Mouse (Mus musculus) lung, adult 2 months (tissue): ENCODE data around the gene Uqcrc2. TPM values are rescaled to one million over a fixed set of nuclear protein-coding genes. Genes with fewer than 3 reads are reported as not detected.

Experiments used
- DNase-seq: peaks from one replicate; pipeline ENCODE4 v3.0.0; 2022
- H3K4me1 ChIP-seq: fragments of 200-500 bp; 2 replicates; pipeline ENCODE4 v1.6.1; 2011; ENCODE audit warnings: low read length; ENCODE audit not compliant: control insufficient read depth, insufficient read depth
- H3K4me3 ChIP-seq: fragments of 200-500 bp; replicated peaks from 2 replicates; pipeline ENCODE3; 2011; ENCODE audit warnings: low read depth, mild to moderate bottlenecking, control low read depth, low read length; ENCODE audit errors: extremely low read depth
- CTCF ChIP-seq: fragments of 200-500 bp; IDR thresholded peaks from 2 replicates; pipeline ENCODE4 v1.5.1; 2011; ENCODE audit warnings: mild to moderate bottlenecking, low read length, control low read depth; ENCODE audit not compliant: insufficient read depth
- POLR2A ChIP-seq: fragments of 200-500 bp; IDR thresholded peaks from 2 replicates; pipeline ENCODE4 v1.6.1; 2011; ENCODE audit warnings: low read depth, mild to moderate bottlenecking, control low read depth, low read length, borderline replicate concordance; ENCODE audit errors: extremely low read depth
- WGBS: fragments of 180-500 bp; shearing (Covaris S2); methylation state at CpG from one replicate; pipeline ENCODE4 v1.1.7; 2018; 5-methylcytosine and 5-hydroxymethylcytosine counted together
- polyA plus RNA-seq: library from polyadenylated mRNA; depleted of rRNA; stranded (reverse); fragments of >200 nt; gene quantifications from 2 replicates; pipeline ENCODE4 v1.2.3, GENCODE M21; 2012; rRNA removed

The Uqcrc2 gene
- polyA plus RNA-seq, 1 experiment = 53.0 TPM

DNA sequence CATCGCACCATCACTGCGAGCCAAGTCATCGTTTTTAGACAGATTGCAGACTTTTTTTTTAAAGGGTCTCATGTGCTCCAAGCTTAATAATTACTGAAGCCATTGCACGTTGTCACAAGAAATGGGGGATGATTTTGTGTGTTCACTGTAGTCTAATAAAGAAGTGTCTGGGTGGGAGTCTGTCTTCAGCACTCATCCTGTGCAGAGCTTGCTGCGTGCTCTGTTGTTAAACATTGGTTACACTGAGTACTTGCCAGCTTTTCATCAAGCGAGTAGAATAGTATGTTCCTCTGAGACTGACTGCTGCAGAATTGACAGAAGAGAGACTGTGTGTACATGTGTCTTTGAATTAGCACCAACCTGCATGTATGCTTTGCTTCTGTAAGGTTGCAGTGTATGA is 50.3 kb downstream of the Uqcrc2 start:
- TF ChIP-seq CTCF (no peak), POLR2A (no peak)
- peaks cover 6% of the 10 kb centered on the region for H3K4me1 ChIP-seq
- no peak for DNase-seq
- 60% methylated on average over 6 of the region's 6 CpGs for WGBS
- H3K4me3 ChIP-seq = no peak overlapping the region

DNA sequence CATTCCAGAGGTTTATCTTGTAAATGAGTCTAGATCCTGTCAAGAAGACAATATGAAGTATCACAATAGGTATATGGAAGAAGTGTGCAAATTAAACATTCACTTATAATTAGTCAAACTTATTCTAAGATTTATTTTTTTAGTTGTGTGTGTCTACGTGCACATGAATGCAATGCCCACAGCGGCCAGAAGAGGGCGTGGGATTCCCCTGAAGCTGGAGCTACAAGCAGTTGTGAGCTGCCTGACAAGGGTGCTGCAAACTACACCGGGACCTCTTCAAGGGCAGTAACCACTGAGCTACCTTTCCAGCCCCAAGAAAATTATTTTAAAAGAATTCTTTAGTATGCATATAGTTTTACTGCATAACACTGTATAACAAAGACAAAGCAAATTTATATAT is 55.7 kb downstream of the Uqcrc2 start:
- no peak overlapping the region for H3K4me3 ChIP-seq
- no peak for TF ChIP-seq POLR2A
- peak; percentile 33 for TF ChIP-seq CTCF
- H3K4me1 ChIP-seq = peaks cover 3% of the 10 kb centered on the region; the same call in 1 of the 2 replicates
- WGBS = 66% methylated on average over 4 of the region's 4 CpGs
- DNase-seq = no peak

DNA sequence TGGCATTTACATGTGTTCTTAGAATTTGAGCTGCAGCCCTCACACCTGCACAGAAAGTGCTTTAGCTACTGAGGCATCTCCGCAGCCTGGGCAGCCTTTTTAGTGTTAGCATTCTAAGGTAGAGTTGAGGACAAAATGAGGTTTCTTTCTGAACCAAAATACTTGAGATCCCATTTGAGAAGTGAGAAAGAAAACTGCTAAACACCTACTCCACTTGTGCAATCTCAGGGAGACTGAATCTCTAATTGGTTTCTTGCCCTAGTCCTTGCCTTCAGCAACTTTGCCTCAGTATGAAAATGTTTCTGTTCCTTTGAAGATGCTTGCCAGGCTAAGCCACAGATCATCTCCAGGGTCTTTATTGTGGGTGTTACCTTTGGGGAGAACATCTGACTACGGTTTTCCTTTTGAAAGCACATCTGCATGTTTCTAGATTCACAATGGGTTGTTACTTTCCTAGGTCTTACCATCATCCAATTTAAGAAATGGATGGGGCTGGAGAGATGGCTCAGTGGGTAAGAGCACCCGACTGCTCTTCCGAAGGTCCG is 58.9 kb downstream of the Uqcrc2 start:
- TF ChIP-seq CTCF (no peak), POLR2A (no peak)
- no peak overlapping the region for H3K4me3 ChIP-seq
- no peak for DNase-seq
- WGBS = 95% methylated on average over 5 of the region's 5 CpGs
- peaks cover 3% of the 10 kb centered on the region; the same call in 1 of the 2 replicates for H3K4me1 ChIP-seq

DNA sequence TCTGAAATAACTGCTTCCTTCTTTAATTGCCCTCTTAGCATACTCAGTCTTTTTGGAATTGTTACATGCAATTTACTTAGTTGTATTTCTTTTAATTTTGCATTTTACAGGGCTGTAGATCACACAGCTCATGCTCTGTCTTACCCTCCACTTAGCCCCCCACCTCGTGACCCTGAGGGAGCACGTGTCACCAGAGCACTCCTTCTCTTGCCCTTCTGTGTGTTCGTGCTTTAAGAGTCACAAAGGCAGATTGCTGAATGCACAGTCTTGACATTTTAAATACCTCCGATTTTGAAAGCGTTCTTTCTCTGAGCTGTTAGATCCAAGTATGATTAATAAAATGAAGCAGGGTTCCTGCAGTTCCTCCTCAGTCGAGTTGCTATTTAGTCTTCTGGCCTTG is 60.2 kb downstream of the Uqcrc2 start:
- DNase-seq = no peak
- TF ChIP-seq CTCF (no peak), POLR2A (no peak)
- 48% methylated on average over 6 of the region's 6 CpGs for WGBS
- Histone ChIP-seq H3K4me3 (no peak overlapping the region), H3K4me1 (peaks cover 3% of the 10 kb centered on the region; the same call in 1 of the 2 replicates)

DNA sequence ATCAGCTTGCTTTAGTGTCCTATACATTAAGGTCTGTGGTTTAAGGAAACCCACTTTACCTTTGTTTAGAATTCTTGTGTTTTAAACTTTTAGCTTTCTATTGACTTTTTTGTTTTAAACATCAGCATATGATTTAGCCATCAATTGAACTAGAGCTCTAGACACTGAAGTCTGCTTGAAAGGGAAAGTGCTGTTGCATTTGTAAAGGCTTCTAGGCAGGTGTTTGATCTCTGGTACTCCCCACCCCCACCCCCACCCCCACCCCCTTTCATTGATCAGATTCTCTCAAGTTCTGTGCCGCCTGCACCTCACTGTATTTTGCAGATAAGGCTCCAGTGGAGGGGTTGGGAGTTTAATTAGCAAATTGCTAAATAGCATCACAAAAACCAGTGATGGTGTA is 60.7 kb downstream of the Uqcrc2 start:
- peaks cover 3% of the 10 kb centered on the region; the same call in 1 of the 2 replicates for H3K4me1 ChIP-seq
- DNase-seq = no peak
- H3K4me3 ChIP-seq = no peak overlapping the region
- WGBS = 95% methylated on average over 1 of the region's 1 CpGs
- TF ChIP-seq POLR2A (no peak), CTCF (no peak)

DNA sequence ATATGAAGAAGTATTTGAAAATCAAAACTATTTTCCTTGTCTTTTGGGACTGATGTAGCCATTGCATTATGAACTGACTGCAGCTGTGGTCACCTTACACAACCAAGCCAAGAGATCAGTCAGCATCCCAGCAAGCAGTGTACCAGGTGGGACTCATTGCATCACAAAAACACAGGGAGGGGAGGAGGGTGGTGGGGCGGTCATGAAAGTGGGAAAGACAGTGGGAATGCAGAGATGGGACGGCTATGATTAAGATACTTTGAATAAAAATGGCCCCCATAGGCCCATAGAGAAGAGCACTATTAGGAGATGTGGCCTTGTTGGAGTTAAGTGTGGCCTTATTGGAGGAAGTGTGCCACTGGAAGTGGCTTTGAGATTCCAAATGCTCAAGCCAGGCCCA is 61.4 kb downstream of the Uqcrc2 start:
- H3K4me1 ChIP-seq = peaks cover 3% of the 10 kb centered on the region; the same call in 1 of the 2 replicates
- H3K4me3 ChIP-seq = no peak overlapping the region
- DNase-seq = no peak
- WGBS = 96% methylated on average over 2 of the region's 2 CpGs
- TF ChIP-seq CTCF (no peak), POLR2A (no peak)

DNA sequence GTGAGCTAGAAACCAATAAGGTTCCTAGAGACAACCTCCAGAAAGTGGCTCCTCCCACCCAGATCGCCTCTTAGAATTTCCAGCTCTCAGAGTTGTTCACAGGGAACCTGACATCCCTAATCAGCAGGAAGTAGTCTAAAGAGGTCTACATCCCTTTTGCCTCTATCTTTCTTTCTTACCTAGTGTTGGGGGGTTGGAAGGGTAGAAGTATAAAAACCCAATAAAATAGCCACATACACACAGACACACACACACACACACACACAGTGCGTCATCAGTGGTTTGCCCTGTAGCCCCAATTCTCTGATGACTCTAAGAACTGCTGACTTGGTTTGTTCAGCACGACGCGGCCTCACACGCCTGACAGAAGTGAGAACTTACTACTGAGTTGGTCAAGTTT is 64.6 kb downstream of the Uqcrc2 start:
- TF ChIP-seq CTCF = no peak
- no peak for TF ChIP-seq POLR2A
- Histone ChIP-seq H3K4me3 (no peak overlapping the region), H3K4me1 (no peaks in the 10 kb centered on the region; the same call in none of the 2 replicates)
- DNase-seq = no peak
- WGBS = 84% methylated on average over 6 of the region's 6 CpGs

DNA sequence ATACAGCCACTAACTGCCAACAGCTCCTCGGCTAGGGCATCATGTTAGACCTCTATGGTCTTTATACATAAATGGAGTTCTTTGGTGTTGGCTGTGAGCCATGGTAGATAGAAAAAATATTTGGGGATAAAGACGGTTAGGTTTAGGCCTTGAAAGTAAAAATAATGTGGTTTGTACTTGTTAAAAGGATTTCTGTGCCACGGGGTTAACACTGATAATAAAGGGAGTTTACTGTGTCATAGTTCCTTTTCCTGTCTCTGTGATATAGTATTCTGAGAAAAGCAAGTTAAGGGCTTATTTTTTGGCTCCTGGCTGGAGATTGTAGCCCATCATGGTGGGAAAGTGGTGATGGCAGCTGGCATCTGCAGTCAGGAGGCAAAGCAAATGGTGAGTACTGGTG is 68.9 kb downstream of the Uqcrc2 start:
- WGBS = 46% methylated on average over 3 of the region's 3 CpGs
- TF ChIP-seq CTCF = no peak
- no peak for TF ChIP-seq POLR2A

More for the DNA sequence above, 68.9 kb downstream of the Uqcrc2 start:
- H3K4me3 ChIP-seq = no peak overlapping the region
- H3K4me1 ChIP-seq = peaks cover 3% of the 10 kb centered on the region
- DNase-seq = no peak

Other genes starting within 250 kb of the Uqcrc2 start
- gene Abca16, start 225.5 kb upstream of the Uqcrc2 start, polyA plus RNA-seq = not detected in 2 replicates
- not detected in 2 replicates for gene Pdzd9, start 35.2 kb downstream of the Uqcrc2 start, polyA plus RNA-seq
- gene Mosmo, start 42.4 kb downstream of the Uqcrc2 start, polyA plus RNA-seq = 17.9 and 21.4 TPM in 2 replicates
- 7.0 and 7.3 TPM in 2 replicates for gene Vwa3a, start 104.1 kb downstream of the Uqcrc2 start, polyA plus RNA-seq
- 0.58 and 0.83 TPM in 2 replicates for gene Gm5737, start 177.2 kb downstream of the Uqcrc2 start, polyA plus RNA-seq
- gene Eef2k, start 207.7 kb downstream of the Uqcrc2 start, polyA plus RNA-seq = 12.0 and 13.9 TPM in 2 replicates